Mouse (Mus musculus) C2C12 (cell line): Measurements from ENCODE around the gene Acta2. TPM values are rescaled to one million over a fixed set of nuclear protein-coding genes. Genes with fewer than 3 reads are reported as not detected.

Experiments used
- H3K27me3 ChIP-seq: one replicate; pipeline ENCODE4 v1.6.1; 2011; ENCODE audit not compliant: control insufficient read depth, insufficient read depth, insufficient read length
- H3K36me3 ChIP-seq: one replicate; pipeline ENCODE4 v1.6.1; 2011; ENCODE audit not compliant: control insufficient read depth, insufficient read depth
- H3K4me3 ChIP-seq: one replicate; pipeline ENCODE4 v1.5.1; 2011; ENCODE audit warnings: mild to moderate bottlenecking, control low read depth; ENCODE audit not compliant: poor library complexity, insufficient read depth, severe bottlenecking
- H3K79me2 ChIP-seq: one replicate; pipeline ENCODE4 v1.6.1; 2011; ENCODE audit not compliant: control insufficient read depth, insufficient read depth
- H3K79me3 ChIP-seq: one replicate; pipeline ENCODE4 v1.6.1; 2011; ENCODE audit warnings: low read depth, control low read depth
- H3ac ChIP-seq: one replicate; pipeline ENCODE3; 2011; ENCODE audit warnings: low read depth; ENCODE audit not compliant: control insufficient read depth, insufficient read length
- CEBPB ChIP-seq: IDR thresholded peaks from one replicate; pipeline ENCODE4 v1.6.1; 2011; ENCODE audit warnings: low read depth, mild to moderate bottlenecking, control low read depth, moderate library complexity
- CTCF ChIP-seq: IDR thresholded peaks from one replicate; pipeline ENCODE4 v1.5.1; 2011; ENCODE audit not compliant: control insufficient read depth, insufficient read depth, insufficient read length
- FOSL1 ChIP-seq: IDR thresholded peaks from one replicate; pipeline ENCODE4 v1.8.0; 2011; ENCODE audit warnings: mild to moderate bottlenecking, low read length; ENCODE audit not compliant: poor library complexity, insufficient read depth, severe bottlenecking
- MAX ChIP-seq: IDR thresholded peaks from one replicate; pipeline ENCODE4 v1.6.1; 2011; ENCODE audit warnings: mild to moderate bottlenecking, control low read depth
- MYOD1 ChIP-seq: IDR thresholded peaks from one replicate; pipeline ENCODE4 v1.6.1; 2011; ENCODE audit warnings: low read depth; ENCODE audit not compliant: control insufficient read depth, insufficient read length
- MYOG ChIP-seq: IDR thresholded peaks from one replicate; pipeline ENCODE4 v1.6.1; 2011; ENCODE audit not compliant: control insufficient read depth, insufficient read length; ENCODE audit errors: extremely low read depth
- USF1 ChIP-seq: IDR thresholded peaks from one replicate; pipeline ENCODE4 v1.6.1; 2011; ENCODE audit warnings: low read depth, mild to moderate bottlenecking, control low read depth, moderate library complexity
- polyA plus RNA-seq: library from polyadenylated mRNA; unstranded; fragments of >200 nt; fragmentation: generic; extraction: Trizol; gene quantifications from one replicate; pipeline ENCODE4 v1.2.1, GENCODE M21; 2012; ENCODE audit warnings: missing spikeins

Gene Acta2
- polyA plus RNA-seq, 1 experiment = 1,987 TPM

DNA sequence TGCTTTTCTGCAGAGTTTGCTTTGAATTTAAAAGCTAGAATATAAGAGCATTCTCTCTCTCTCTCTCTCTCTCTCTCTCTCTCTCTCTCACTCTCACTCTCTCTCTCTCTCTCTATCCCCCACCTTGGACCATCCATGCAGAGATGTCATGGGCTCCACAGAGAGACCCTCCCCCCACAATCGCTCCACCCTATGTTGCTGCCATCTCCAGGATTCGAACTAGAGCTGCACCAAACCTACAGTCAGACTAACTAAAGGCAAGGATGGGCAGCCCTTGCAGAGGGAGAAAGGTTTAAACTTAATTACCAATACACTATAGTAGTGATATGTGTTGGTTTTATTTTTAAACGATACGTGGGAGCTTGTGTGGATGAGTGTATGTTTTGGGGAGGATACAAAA lies 4.8 kb downstream of the Acta2 start:
- H3K36me3 ChIP-seq = peaks cover 14% of the 10 kb centered on the region
- H3K27me3 ChIP-seq = no peaks in the 10 kb centered on the region
- H3K4me3 ChIP-seq = no peak overlapping the region
- H3ac ChIP-seq = no peak overlapping the region
- TF ChIP-seq USF1 (no peak), FOSL1 (no peak), CTCF (no peak), MYOG (no peak), MYOD1 (no peak), CEBPB (no peak), MAX (no peak)
- H3K79me2 ChIP-seq = peaks cover 18% of the 10 kb centered on the region
- peaks cover 10% of the 10 kb centered on the region for H3K79me3 ChIP-seq

DNA sequence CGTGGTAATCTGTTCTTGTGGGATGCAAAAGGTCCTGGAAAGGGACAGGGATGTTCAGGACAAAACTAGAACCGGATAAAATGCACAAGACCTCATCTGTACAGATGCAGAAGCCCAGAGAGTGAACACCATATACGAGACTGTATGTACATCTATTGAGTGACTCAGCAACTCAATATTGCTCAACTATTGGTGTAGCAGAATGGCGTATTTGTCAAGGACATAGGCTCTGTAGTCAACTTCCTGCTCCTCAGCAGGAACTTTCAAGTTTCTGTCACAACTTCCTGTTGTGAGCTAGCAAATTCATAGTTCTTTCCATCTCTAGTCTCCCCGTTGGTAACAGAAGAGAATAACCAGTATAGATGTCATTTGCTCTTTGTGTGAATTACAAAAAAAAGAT lies 6.8 kb downstream of the Acta2 start:
- H3ac ChIP-seq = no peak overlapping the region
- no peaks in the 10 kb centered on the region for H3K27me3 ChIP-seq
- peaks cover 15% of the 10 kb centered on the region for H3K79me2 ChIP-seq
- peaks cover 23% of the 10 kb centered on the region for H3K36me3 ChIP-seq
- TF ChIP-seq MAX (no peak), MYOG (no peak)
- no peak overlapping the region for H3K4me3 ChIP-seq
- H3K79me3 ChIP-seq = peaks cover 8% of the 10 kb centered on the region

DNA sequence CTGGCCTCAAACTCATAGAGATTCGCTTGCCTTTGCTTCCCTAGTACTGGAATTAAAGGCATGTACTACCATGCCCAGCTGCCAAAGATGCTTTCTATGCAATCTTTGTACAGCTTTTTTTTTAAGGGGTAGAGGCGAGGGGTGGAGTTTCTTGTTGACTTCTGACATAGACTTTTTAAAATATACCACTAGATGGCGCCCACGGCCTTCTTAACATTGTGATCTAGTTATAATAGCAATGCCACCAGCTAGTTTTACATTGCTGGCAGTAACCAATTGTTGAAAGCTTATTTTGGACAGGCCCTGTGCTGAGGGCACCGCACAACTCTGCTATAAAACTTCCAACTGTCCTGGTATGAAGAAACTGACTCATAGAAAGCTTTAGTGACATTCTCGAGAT lies 11.3 kb downstream of the Acta2 start:
- H3K4me3 ChIP-seq = no peak overlapping the region
- H3ac ChIP-seq = no peak overlapping the region
- no peaks in the 10 kb centered on the region for H3K79me3 ChIP-seq
- no peaks in the 10 kb centered on the region for H3K79me2 ChIP-seq
- peaks cover 43% of the 10 kb centered on the region for H3K36me3 ChIP-seq
- TF ChIP-seq CTCF = no peak
- no peaks in the 10 kb centered on the region for H3K27me3 ChIP-seq

DNA sequence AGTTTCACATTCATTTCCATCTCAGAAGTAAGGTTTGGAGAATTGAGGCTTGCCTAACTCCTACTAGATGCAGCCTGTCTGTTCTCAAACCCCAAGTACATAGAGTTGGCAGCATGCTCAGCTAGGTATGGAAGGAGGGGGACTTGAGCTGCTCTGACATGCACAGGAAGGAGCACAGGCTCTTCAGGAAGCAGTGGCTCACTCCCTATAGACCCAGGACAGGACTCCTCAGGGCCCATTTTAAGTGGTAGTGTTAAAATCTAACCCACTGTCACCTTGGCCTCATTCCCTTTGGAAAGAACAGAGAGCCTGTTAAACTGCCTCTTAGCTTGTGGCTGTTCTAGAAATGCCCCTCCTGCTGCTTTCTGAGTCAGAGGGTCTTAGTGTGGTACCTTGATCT lies 12.5 kb downstream of the Acta2 start:
- Histone ChIP-seq H3K36me3 (peaks cover 54% of the 10 kb centered on the region), H3K79me2 (no peaks in the 10 kb centered on the region), H3K79me3 (no peaks in the 10 kb centered on the region), H3ac (no peak overlapping the region), H3K27me3 (no peaks in the 10 kb centered on the region), H3K4me3 (no peak overlapping the region)
- no peak for TF ChIP-seq MYOG
- no peak for TF ChIP-seq FOSL1
- no peak for TF ChIP-seq USF1
- no peak for TF ChIP-seq CEBPB

DNA sequence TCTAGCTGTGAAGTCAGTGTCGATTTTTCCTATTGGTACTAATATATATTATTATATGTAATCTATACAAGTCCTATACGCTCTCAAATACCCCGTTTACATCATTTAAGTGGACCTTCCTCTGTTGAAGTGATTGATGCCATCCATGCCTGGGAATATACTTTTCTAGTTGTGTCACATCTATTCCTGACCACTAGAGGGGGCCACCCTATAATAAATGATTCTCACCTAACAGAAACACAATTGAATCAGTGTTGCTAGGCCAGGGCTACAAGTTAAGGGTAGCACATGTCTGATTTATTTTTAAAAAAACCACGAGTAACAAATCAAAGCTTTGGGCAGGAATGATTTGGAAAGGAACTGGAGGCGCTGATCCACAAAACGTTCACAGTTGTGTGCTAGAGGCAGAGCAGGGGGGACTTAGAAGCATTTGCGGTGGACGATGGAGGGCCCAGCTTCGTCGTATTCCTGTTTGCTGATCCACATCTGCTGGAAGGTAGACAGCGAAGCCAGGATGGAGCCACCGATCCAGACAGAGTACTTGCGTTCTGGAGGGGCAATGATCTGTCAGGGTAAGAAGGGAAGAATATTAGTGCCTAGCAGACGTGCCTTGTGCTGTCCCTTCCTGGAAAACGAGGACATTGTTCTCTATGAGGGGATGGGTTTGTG lies 14.0 kb downstream of the Acta2 start:
- Histone ChIP-seq H3K27me3 (no peaks in the 10 kb centered on the region), H3K4me3 (no peak overlapping the region), H3K79me3 (no peaks in the 10 kb centered on the region), H3K36me3 (peaks cover 59% of the 10 kb centered on the region), H3K79me2 (no peaks in the 10 kb centered on the region), H3ac (no peak overlapping the region)
- TF ChIP-seq CEBPB (no peak), MYOG (no peak), MAX (no peak), FOSL1 (no peak), MYOD1 (no peak), CTCF (no peak), USF1 (no peak)

DNA sequence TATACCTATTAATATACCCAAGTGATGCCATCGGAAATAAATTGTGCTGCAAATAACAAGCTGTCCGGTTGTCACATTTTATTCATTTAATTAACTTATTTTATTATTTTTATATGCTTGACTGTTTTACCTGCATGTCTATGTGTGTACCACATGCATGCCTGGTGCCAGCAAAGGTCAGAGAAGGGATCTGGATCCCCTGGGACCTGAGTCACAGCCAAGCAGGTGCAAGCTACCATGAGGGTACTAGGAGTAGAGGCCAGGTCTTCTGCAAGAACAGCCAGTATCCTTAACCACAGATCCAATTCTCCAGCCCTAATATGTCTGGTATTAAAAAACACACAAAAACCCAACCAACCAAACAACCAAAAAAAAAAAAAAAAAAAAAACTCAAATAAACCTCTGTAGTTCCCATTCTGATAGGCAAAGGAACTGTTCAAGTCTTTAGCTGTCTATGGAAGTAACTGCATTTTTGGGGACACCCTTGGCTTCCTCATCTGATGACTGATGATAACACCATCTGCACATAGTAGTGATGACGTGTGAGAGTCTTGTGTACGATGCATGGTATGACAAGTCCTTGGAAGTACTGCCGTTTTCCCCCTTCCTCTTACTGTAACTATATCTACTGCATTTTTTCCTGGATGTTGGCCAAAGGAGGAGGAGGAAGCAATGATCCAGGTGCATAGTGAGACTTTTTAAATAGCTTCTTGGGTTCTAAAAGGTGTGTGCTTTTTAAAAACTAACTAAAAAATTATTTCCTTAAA lies 14.9 kb downstream of the Acta2 start:
- H3K4me3 ChIP-seq = no peak overlapping the region
- no peaks in the 10 kb centered on the region for H3K79me3 ChIP-seq
- H3K79me2 ChIP-seq = no peaks in the 10 kb centered on the region
- no peak overlapping the region for H3ac ChIP-seq
- TF ChIP-seq FOSL1 (no peak), USF1 (no peak), MYOD1 (peak; percentile 41)
- H3K36me3 ChIP-seq = peaks cover 63% of the 10 kb centered on the region
- H3K27me3 ChIP-seq = no peaks in the 10 kb centered on the region
